Mouse (Mus musculus) urinary bladder, postnatal 10 days (tissue): ENCODE data around the gene Rubcn.

Experiments used
- DNase-seq: peaks from one replicate; pipeline ENCODE4 v3.0.0; 2022; ENCODE audit warnings: low spot score

Gene Rubcn

GRCm38 (mm10) chr16:32870231-32870630, 7.3 kb downstream of the Rubcn start:
- no peak for DNase-seq

DNA sequence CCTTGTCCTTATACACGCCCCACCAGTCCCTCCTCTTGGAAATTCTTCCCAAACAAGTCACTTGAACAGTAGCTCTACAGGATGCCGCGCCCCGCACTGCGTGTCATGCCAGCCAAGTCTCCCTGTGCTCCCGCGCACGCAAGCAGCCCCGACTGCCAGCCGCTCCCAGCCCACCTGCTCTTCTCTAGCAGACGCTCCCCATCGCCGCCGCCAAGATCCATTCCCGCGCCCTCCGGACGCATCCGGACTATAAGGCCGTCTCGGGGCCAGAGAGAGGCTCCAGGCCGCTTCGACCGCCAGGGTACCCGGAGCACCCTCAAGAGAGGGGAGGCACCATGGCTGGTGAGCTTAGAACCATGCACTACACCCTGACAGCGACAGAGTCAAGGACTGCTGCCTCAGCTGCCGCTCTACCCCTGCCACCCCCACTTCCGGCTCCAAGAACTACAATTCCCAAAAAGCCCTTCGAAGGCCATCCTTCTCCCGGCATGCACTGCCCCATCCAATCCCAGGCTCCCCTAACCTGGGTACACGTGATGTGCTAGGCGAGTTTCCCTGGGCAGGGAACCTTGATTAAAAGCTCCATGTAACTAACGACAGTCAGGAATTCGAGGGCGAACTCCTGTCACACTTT, 9.5 kb downstream of the Rubcn start:
- peak; percentile 38 for DNase-seq

GRCm38 (mm10) chr16:32866713-32867112, 10.9 kb downstream of the Rubcn start:
- no peak for DNase-seq

DNA sequence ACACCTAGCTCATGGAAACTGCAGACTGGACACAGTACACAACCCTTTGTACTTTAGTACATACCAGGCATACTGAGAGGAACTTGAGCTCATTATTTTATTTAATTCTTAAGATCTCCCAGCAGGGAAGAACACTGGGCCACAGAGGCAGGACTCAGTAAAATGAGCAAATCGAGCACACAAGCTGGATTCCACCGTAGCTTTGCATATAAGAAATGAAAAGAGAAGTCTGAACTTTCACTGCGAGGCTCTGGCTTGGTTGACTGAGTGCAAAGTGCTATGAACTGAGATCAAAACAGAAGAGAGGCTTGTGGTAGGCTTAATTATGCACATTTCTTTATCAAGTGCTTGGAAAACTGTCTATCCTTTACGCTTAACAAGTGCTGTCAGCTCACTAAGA, 12.2 kb downstream of the Rubcn start:
- DNase-seq: no peak

- DNase-seq: no peak
Measured at GRCm38 (mm10) chr16:32861813-32862385, 15.7 kb downstream of the Rubcn start.

DNA sequence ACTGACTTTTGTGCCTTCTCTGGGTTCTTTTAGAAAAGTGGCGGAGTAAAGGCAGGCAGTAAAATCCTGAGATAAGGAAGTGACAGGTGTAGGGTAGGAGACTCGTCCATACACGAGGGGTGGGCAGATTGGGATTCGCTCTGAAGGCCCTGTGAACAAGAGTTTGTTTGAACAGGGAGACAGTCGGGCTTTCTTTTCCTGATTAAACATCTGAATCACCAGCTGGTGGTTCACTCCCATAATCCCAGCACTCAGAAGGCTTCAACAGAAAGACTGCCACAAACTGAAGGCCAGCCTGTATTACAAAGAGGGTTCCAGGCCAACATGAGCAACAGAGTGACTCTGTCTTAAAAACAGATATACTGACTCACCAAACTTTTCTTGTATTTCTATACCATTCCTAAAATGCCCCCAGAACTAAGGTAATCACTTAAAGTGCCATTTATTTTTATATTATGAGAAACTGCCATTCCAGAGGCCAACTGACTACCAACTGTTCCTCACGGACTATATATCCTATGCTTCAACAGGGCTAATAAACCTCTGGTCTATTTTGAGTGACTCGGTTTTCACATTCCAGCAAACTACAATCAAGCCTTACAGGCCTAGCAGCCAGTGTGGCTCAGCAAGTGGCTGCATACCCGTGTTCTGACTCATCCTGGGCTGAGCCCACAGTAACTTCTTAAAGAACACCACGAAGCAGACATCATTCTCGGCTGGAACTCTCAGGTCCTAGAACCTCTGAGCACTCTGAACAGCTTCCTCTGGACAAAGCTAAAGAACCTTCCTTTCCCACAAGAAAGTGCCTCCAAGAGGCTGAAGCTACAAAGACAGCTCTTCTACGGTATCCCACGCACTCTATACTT, 18.6 kb downstream of the Rubcn start:
- no peak for DNase-seq

DNA sequence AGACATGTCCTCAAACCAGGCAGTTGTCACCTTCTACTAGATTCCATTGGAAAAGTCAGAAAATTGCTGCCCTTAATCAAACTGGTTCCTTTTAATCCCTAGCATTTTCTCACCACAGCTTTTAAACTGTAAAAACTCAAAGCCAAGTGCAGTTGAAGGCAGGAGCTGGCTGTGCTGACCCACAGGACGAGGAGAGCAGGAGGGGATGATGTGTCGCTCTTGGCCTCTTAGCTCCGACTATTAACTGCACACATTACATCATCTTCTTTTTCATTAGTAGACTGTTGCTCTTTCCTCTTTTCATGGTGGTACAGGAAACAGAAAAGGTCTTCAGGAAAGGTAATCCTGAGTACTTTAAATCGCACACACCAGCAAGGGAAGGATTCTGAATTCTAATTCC, 19.2 kb downstream of the Rubcn start:
- no peak for DNase-seq

- DNase-seq: no peak
Measured at GRCm38 (mm10) chr16:32856751-32857150, 20.8 kb downstream of the Rubcn start.

- no peak for DNase-seq
Measured at GRCm38 (mm10) chr16:32854050-32854571, 23.5 kb downstream of the Rubcn start.

DNA sequence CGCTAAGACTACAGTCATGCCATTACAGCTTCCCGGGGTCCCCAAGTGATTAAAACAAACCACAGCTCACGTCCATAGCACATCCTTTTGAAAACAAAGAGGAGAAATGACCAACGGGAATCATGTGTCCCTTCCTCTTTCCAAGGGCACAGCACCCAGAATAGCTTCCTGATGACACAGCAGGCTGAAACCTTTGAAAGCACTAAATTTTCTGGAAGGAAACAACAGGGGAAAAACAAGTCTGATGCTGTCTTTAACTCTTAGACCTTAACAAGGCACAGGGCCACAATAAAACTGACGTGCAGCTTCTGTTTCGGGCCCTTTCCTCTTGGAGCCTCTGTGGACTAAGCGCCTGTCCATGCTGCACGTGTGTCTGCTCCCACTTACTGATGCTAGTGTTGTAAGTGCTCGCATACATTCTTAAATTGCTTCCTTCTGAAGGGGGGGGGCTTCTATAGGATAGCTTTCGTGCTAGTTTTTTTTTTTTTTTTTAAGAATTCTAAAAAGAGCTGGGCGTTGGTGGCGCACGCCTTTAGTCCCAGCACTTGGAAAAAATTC, 24.0 kb downstream of the Rubcn start:
- no peak for DNase-seq

DNA sequence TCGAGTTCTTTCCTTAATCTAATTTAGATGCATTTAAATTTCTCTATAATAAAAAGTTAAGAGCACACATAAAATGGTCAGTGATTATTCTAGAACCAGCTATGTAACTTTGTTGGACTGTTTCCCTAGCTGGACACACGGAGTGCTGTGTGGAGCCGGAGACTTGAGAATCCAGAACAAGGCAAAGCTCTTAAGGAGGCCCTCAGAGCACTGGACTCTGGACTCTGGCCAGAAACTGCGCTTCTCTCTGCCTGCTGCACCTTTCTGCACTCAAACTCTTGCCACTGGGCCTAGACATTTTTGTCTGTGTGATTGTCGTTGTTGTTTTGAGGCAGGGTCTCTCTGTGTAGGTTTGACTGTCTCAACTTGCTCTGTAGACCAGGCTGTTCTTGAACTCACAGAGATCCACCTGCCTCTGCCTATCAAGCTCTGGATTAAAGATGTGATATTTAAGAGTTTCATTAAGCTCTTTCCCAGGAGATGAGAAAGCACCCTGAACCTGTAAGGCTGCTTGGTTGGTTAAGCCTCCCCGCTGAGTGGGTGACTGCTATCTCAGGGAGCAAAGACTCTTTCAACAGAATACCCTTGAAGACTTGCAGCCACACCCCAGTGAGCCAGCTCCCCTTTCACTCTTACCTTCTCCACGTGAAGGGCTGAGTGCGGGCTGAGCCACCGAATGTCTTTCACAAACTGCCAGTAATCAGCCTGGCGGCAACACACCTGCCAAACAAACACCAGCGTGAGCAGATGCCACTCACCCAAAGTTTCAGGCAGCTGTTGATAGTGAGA, 28.3 kb downstream of the Rubcn start:
- no peak for DNase-seq

DNA sequence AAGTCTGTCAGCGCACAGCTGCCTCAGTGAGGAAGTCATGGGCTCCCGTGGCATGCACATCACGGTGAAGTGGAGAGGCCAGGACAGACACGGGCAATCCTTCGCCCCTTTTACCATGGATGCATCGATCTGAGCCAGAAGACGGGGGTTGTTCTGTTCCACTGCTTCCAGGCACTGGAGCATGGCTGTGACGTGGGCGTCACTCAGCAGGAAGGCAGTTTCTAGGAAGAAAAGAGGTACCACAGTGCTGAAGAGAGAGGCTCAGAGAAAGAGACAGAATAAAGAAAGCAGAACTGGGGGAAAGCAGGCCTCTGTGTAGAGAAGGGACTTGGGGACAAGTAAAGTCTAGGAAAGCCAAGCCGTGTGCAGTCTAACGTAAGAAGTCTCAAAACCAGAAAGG, 30.5 kb downstream of the Rubcn start:
- DNase-seq: no peak

DNA sequence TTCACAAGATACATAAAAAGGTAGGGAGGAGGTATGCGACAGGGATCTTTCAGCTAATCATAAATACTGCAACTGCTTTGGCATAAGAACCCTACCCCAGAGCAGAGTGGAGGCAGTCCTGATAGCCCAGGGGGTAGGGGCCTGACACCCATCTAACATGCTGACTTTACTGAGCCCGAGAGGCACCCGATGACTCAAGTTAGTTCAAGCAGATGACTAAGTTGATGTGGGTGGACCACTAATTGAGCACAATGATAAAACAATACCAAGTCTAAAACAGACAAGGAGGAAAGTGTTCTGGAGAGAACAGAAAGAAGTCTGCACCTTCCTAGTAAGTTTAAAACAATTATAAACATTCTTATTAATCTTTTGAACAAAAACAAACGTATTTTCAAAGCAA, 46.1 kb downstream of the Rubcn start:
- no peak for DNase-seq

DNA sequence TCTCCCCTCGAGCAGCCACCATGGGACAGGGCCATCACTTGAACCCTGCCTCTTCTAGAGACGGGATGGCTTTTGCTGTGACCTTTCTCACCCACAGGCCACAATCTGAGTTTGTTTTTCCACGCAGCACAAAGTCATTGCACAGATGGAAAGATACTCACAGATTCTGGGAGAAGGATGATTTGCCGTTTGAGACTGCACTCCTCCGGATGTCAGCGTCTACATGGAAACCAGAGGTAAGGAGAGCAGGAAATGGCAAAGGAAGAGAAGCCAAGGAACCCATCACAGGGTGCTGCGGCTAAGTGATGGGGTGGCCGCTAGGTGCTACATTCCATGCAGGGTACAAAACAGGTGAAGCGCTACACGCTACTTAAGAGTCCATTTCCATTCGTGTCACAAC, 48.5 kb downstream of the Rubcn start:
- no peak for DNase-seq

DNA sequence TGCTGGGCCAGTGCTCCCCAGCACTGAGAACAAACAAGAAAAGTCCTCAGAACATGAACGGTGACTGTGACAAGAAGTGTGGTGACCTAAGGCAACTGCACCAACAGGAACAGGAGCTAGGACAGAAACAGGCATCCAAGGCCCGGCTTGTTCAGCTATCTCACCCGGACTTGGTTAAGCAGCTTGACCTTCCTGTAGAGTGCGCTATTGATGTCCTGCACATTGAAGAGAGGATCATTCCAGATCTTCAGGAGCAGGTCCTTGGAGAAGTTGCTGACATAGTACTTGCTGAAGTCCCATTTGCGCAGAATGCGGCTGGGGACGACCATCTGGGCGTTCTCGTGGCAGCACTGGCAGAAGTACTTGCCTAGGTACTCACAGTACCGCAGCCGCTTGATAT, 51.0 kb downstream of the Rubcn start:
- no peak for DNase-seq

DNA sequence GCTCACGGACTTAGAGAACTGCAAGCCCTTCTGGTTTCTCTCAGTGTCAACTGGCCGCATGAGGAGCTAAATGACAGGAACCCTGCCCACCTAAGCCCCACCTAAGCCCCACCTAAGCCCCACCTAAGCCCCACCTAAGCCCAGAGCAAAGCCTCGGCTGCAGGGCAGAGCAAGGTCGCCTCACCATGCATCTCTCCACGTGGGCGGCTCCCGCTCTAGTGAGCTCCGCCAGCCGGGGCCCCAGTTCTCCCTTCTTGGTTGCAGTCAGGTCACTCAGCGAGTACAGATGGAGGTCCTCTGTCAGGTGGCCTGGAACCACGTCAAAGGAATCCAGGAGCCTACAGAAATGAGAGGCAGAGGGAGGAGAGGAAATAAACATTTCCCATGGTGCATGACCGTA, 52.2 kb downstream of the Rubcn start:
- no peak for DNase-seq

- no peak for DNase-seq
Measured at GRCm38 (mm10) chr16:32824061-32824460, 53.5 kb downstream of the Rubcn start.

DNA sequence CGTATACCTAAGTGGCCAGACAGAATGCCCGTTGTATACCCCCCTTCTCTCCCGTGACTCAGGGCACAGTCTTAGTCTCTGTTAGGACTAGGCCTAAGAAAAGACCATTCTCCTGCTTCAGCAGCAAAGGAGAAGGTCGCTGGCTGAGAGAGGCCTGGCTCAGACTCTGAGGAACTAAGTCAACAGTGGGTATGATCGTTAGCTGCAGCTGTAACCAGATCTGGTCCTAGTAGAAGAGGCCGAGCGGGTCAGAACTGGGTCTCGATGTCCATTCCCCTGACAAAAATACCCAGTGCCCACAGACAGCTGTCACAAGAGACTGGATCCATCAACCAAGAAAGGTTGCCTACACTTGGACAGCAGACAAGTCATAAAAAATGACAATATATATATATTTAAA, 54.1 kb downstream of the Rubcn start:
- no peak for DNase-seq

DNA sequence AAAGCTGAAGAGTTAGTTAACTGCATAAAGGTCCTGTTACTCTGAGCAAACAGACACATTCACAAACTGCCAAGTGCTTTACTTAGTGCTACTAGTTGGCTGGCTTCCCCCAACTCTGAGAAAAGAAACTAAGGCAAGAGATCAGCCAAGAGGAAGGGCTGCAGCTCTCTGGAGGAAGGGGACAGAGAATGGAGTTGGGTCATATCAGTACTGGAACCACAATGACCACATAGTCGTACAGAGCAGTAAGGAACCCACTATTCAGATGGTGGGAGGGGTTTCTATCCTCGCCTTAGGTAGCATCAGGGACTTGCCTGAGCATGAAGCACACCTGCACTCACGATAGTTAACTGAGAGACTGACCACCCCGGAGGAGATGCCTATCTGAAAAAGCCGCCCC, 54.7 kb downstream of the Rubcn start:
- no peak for DNase-seq

- no peak for DNase-seq
Measured at GRCm38 (mm10) chr16:32822450-32822827, 55.1 kb downstream of the Rubcn start.

DNA sequence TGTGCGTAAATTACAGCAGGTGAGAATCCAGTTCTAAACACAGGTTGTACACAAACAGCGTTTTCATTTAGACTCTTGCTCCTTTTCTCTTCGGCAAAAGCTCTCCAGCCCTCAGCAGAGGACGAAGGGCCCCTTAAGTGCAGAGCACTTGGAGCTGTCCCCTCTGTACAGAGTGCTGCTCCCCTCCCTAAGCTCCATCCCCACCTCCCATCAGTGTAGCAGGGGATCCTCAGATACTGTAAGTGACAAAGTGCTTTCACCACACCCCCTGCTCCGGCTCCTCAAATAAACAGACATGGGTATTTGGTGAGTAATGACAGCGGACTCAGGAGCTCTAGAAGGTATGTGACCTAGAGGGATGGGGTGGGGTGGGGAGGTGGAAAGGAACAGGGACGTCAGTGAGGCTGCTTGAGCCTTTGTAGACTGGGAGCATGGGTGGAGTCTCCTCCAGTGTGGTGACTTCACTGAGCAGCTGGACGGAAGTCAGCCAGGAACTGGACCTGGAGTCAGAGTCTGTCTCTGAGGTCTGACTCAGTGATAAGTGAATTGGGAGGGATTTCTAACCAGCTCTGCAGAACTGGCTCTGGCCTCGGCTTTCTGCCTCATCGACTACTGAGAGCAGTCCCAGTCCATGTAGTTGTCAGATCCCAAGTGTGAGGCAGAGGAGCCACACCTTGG, 55.7 kb downstream of the Rubcn start:
- no peak for DNase-seq
